Mouse (Mus musculus) lung, postnatal 0 days (tissue): ENCODE measurements around the gene Gm44502.

Experiments
- CTCF ChIP-seq: IDR thresholded peaks from 2 replicates; pipeline ENCODE4 v1.5.1; 2016; ENCODE audit warnings: antibody characterized with exemption, mild to moderate bottlenecking
- EP300 ChIP-seq: IDR thresholded peaks from 2 replicates; pipeline ENCODE4 v1.6.1; 2016; ENCODE audit warnings: antibody characterized with exemption, mild to moderate bottlenecking, control low read depth

- TF ChIP-seq CTCF (no peak), EP300 (no peak)
These were observed 55.2 kb downstream of the Gm44502 start for GRCm38 (mm10) chr15:89374340-89374739.
